Mouse (Mus musculus): ENCODE results near the gene Gata2. TPM values are rescaled to one million over a fixed set of nuclear protein-coding genes. Genes with fewer than 3 reads are reported as not detected.

Gata2 gene
- polyA plus RNA-seq, 1 experiment from 2014 or later: 14.6 TPM

DNA sequence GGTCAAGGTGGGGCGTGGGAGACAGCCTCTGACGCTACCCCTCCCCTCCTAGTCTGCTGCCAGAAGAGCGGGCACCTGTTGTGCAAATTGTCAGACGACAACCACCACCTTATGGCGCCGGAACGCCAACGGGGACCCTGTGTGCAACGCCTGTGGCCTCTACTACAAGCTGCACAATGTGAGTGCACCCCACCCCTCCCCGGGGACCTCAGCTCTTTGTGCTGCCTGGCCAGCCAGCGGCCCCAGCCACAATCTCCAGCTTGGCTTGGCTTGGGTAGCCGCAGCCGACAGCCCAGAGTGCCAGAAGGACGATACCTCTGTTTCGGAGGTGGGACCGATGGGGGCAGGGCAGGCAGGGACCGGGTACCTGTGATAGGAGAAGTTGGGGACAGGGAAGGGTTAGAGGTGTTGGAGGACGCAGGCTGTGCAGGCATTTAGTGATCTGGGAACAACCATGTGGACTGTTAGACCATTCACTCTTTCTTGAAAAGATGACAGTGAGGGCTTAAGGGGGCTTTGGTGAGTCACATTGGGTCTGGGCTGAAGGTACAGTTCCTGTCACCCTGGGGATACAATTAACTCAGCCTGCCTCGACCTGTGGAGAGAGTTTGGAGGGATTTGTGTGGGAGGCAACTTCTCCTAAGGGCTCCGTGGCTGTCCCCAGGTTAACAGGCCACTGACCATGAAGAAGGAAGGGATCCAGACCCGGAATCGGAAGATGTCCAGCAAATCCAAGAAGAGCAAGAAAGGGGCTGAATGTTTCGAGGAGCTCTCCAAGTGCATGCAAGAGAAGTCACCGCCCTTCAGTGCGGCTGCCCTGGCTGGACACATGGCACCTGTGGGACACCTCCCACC, 11.1 kb downstream of the Gata2 start:
- H3K9ac ChIP-seq: no peak overlapping the region
- H3K36me3 ChIP-seq (replicated peaks): no peaks in the 10 kb centered on the region
- H3K4me3 ChIP-seq (replicated peaks): no peak overlapping the region
- no peak overlapping the region for H3K4me2 ChIP-seq
- H3K27me3 ChIP-seq: peaks cover 99% of the 10 kb centered on the region
- WGBS: 3% methylated on average over 25 of the region's 25 CpGs
- peaks cover 10% of the 10 kb centered on the region; the same call in 1 of the 2 replicates for H3K4me1 ChIP-seq
- no peak overlapping the region for H3K27ac ChIP-seq
- no peaks in the 10 kb centered on the region for H3K9me3 ChIP-seq
- no peak for ATAC-seq (ENCODE audit: low FRiP score)

DNA sequence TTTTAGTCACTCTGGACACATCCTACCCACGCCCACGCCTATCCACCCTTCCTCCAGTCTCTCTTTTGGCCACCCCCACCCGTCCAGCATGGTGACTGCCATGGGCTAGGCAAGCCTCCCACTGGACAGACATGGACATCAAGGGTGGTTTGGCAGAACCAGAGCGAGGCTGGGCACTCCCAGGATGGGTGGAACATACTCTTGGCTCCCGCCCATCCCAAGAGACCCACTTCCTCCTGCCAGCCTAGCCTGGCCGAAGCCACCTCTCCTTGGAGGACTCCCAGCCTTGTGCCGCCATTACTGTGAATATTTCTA, 11.7 kb downstream of the Gata2 start:
- Histone ChIP-seq H3K9ac (no peak overlapping the region), H3K4me1 (peaks cover 10% of the 10 kb centered on the region; the same call in 1 of the 2 replicates), H3K27me3 (peaks cover 99% of the 10 kb centered on the region), H3K9me3 (no peaks in the 10 kb centered on the region), H3K4me2 (no peak overlapping the region), H3K36me3 (replicated peaks) (no peaks in the 10 kb centered on the region), H3K27ac (no peak overlapping the region), H3K4me3 (replicated peaks) (no peak overlapping the region)
- 13% methylated on average over 7 of the region's 7 CpGs for WGBS
- no peak for ATAC-seq (ENCODE audit: low FRiP score)

DNA sequence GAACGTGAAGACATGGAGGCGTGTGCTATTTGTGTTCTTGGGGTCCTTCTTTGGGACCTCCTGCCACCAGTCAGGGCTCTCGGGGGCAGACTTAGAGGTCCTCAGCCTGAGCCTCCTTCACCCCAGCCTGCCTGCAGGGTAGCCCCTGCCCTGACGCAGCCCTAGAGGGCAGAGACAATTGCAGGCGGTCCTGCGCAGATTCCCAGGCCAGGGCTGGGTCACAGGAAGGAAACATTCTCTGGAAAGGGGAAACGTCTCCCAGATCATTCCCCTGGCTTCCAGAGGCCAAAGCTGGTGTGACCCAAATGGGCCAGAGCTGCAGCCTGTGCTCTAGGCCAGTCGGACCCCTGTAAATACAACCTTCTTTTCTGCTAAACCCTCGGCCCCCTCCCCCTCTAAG, 12.2 kb downstream of the Gata2 start:
- ATAC-seq (ENCODE audit: low FRiP score): no peak
- no peaks in the 10 kb centered on the region for H3K9me3 ChIP-seq
- 9% methylated on average over 9 of the region's 9 CpGs for WGBS
- peaks cover 93% of the 10 kb centered on the region for H3K27me3 ChIP-seq
- H3K9ac ChIP-seq: no peak overlapping the region
- H3K4me1 ChIP-seq: peaks cover 9% of the 10 kb centered on the region; the same call in 1 of the 2 replicates
- no peaks in the 10 kb centered on the region for H3K36me3 ChIP-seq (replicated peaks)
- no peak overlapping the region for H3K4me3 ChIP-seq (replicated peaks)
- H3K4me2 ChIP-seq: no peak overlapping the region
- H3K27ac ChIP-seq: no peak overlapping the region

DNA sequence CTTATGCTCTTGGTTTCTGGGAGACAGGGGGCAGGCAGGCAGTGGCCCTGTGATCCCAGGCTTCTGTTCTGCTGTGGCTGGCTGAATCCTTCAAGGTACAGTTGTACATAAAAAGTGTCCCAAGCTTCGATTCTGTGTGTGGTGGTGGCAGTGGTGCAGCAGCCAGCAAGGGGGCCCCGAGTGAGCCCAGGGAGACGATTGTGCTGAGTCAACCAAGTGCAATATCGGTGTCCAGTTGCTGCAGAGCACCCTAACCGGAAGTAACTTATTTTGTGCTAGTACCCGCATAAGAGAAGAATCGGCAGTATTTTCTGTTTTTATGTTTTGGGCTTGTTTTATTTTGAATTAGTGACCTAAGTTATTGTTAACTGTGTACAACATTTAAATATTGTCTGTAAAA, 12.9 kb downstream of the Gata2 start:
- H3K4me1 ChIP-seq: peaks cover 7% of the 10 kb centered on the region; the same call in 1 of the 2 replicates
- 40% methylated on average over 7 of the region's 7 CpGs for WGBS
- H3K9me3 ChIP-seq: no peaks in the 10 kb centered on the region
- ATAC-seq (ENCODE audit: low FRiP score): no peak
- H3K9ac ChIP-seq: no peak overlapping the region
- no peak overlapping the region for H3K4me3 ChIP-seq (replicated peaks)
- H3K36me3 ChIP-seq (replicated peaks): no peaks in the 10 kb centered on the region
- no peak overlapping the region for H3K4me2 ChIP-seq
- no peak overlapping the region for H3K27ac ChIP-seq
- H3K27me3 ChIP-seq: peaks cover 86% of the 10 kb centered on the region

DNA sequence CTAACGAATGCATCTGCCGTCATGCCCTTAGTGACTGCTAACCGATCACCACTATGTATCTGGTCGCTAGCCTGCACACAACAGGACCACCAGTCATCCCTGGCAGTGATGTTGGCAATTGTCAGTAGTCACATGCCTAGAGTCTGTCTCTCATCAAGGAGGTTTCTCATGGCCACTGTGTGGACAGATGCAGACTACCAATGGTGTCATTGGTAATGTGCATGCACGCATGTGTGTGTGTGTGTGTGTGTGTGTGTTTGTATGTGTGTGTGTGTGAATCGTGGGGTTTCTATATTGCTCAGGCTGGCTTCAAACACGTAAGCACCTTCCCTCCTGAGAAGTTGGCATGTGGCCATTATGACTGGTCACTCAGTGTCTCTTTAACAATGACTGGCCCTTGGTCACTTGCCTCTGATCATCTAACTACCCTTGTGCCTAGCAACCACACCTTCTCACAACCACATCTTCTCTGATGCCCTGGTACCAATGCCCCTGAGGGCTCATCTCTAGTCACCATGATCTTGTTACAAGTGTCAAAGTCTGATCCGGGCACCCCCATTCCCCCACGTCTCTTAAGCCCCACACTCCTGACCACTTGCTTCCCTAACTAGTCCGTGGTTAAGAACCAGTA, 13.8 kb downstream of the Gata2 start:
- Histone ChIP-seq H3K4me2 (no peak overlapping the region), H3K27me3 (peaks cover 77% of the 10 kb centered on the region), H3K4me1 (peaks cover 7% of the 10 kb centered on the region; the same call in 1 of the 2 replicates), H3K9ac (no peak overlapping the region), H3K27ac (no peak overlapping the region), H3K4me3 (replicated peaks) (no peak overlapping the region), H3K36me3 (replicated peaks) (no peaks in the 10 kb centered on the region), H3K9me3 (no peaks in the 10 kb centered on the region)
- no peak for ATAC-seq (ENCODE audit: low FRiP score)
- WGBS: 88% methylated on average over 10 of the region's 10 CpGs

DNA sequence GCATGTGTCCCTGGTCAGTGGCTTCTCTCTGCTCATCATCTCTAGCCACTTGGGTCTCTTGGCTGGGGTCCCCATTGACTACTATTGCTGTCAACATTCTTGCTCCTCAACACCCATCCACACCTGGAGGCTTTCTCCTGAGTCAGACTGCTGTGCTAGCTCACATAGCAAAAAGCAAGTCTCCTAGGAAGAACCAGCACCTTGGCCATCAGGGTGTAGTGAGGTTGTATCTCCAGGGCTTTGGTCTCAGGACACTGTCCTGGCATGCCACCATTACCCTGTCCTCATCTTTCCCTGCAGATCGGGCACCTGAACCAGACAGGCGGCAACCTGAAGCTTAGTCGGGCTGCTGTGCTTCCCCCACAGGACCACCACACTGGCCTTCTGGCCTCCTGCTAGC, 14.6 kb downstream of the Gata2 start:
- H3K9ac ChIP-seq: no peak overlapping the region
- no peaks in the 10 kb centered on the region for H3K9me3 ChIP-seq
- no peak for ATAC-seq (ENCODE audit: low FRiP score)
- no peak overlapping the region for H3K27ac ChIP-seq
- H3K4me3 ChIP-seq (replicated peaks): no peak overlapping the region
- H3K4me1 ChIP-seq: peaks cover 7% of the 10 kb centered on the region; the same call in 1 of the 2 replicates
- H3K27me3 ChIP-seq: peaks cover 69% of the 10 kb centered on the region
- H3K4me2 ChIP-seq: no peak overlapping the region
- 91% methylated on average over 3 of the region's 3 CpGs for WGBS
- H3K36me3 ChIP-seq (replicated peaks): no peaks in the 10 kb centered on the region

DNA sequence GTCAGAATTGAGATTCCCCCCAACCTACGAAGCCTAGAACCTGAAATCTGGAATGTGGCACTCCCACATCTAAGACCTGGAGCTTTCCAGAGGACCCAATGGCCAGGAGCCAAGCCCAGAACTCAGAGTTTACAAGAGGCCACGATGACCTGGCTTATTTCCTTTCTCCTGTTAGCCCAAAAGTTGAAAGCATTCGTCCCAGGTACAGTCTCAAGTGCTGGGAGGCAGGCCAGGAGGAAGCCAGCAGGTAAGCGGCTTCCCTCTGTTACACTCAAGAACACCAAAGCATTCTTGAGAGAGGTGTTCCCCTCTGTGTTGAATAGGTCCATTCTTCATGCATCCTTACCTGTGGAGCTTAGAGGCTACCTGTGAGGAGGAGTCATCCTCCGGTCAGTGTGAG, 15.8 kb downstream of the Gata2 start:
- WGBS: 79% methylated on average over 5 of the region's 5 CpGs
- Histone ChIP-seq H3K4me3 (replicated peaks) (no peak overlapping the region), H3K9ac (no peak overlapping the region), H3K4me1 (peaks cover 6% of the 10 kb centered on the region; the same call in 1 of the 2 replicates), H3K27ac (no peak overlapping the region), H3K27me3 (peaks cover 57% of the 10 kb centered on the region), H3K36me3 (replicated peaks) (no peaks in the 10 kb centered on the region), H3K4me2 (no peak overlapping the region), H3K9me3 (no peaks in the 10 kb centered on the region)
- ATAC-seq (ENCODE audit: low FRiP score): no peak

DNA sequence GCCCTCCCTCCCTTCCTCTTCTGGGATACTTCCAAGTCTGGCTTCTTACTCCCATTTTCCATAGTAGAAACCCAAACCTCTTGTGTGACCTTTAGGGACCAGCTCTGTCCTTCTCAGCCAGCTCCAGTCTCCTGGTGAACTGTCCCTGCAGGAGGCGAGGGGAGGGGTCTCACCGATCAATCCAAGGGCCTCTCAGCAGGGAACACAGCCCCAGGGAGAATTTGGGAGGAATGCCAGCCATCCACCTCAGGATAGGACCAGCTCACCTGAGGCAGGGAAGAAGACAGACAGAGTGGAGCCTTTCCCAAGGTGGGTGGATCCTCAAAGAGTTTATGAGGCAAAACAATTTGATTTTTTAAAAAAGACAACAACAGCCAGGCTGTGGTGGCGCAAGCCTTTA, 16.5 kb downstream of the Gata2 start:
- no peak overlapping the region for H3K9ac ChIP-seq
- ATAC-seq (ENCODE audit: low FRiP score): no peak
- H3K27ac ChIP-seq: no peak overlapping the region
- no peaks in the 10 kb centered on the region for H3K9me3 ChIP-seq
- H3K4me3 ChIP-seq (replicated peaks): no peak overlapping the region
- H3K36me3 ChIP-seq (replicated peaks): no peaks in the 10 kb centered on the region
- no peak overlapping the region for H3K4me2 ChIP-seq
- peaks cover 53% of the 10 kb centered on the region for H3K27me3 ChIP-seq
- 52% methylated on average over 3 of the region's 3 CpGs for WGBS
- H3K4me1 ChIP-seq: 0 out of 2 replicates have a peak, but pooled peaks cover 3% of the 10 kb centered on the region

DNA sequence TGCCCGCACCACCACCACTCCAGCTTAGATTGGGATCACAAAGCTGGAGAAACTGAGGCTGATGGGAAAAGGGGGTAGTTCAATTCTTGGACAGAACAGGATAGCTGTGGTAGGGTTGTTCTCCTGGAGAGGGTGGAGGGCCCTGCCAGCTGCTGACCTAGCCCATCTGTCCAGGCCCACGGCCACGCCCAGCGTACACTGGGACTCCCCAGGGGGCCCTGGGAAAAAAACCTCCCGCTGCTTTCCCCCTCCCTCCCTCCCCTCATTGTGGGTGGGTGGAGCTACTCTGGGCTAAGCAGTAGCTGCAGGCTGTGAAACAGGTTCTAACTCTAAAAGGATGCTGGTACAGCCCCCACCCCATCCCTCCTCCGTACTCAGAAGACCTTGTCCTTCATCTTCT, 22.1 kb downstream of the Gata2 start:
- Histone ChIP-seq H3K4me3 (replicated peaks) (no peak overlapping the region), H3K9ac (no peak overlapping the region), H3K36me3 (replicated peaks) (no peaks in the 10 kb centered on the region), H3K4me2 (no peak overlapping the region), H3K4me1 (peaks cover 2% of the 10 kb centered on the region; the same call in 1 of the 2 replicates), H3K27ac (no peak overlapping the region), H3K27me3 (peaks cover 21% of the 10 kb centered on the region), H3K9me3 (no peaks in the 10 kb centered on the region)
- 40% methylated on average over 6 of the region's 6 CpGs for WGBS
- ATAC-seq (ENCODE audit: low FRiP score): no peak

DNA sequence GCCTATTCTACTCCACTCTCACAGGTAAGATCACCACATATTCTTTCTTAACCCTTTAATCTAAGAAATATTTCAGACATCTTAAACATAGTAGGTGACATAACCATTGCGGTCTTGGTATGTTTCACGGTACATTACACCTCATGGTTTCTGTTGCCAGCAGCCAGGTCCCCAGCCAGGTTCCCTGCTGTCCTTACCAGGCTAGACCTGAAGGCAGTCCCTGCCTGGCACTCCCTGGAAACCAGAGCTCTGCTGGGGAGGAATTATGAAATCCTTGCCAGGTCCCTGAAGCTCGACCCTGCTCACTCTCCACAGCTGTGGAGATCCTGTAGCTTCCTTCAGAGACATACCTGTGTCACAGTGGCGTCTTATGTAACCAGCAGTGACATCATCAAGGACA, 22.5 kb downstream of the Gata2 start:
- no peak overlapping the region for H3K4me3 ChIP-seq (replicated peaks)
- no peaks in the 10 kb centered on the region for H3K36me3 ChIP-seq (replicated peaks)
- ATAC-seq (ENCODE audit: low FRiP score): no peak
- no peaks in the 10 kb centered on the region for H3K9me3 ChIP-seq
- WGBS: 85% methylated on average over 4 of the region's 4 CpGs
- H3K4me1 ChIP-seq: peaks cover 2% of the 10 kb centered on the region; the same call in 1 of the 2 replicates
- no peak overlapping the region for H3K27ac ChIP-seq
- peaks cover 25% of the 10 kb centered on the region for H3K27me3 ChIP-seq
- no peak overlapping the region for H3K9ac ChIP-seq
- no peak overlapping the region for H3K4me2 ChIP-seq

DNA sequence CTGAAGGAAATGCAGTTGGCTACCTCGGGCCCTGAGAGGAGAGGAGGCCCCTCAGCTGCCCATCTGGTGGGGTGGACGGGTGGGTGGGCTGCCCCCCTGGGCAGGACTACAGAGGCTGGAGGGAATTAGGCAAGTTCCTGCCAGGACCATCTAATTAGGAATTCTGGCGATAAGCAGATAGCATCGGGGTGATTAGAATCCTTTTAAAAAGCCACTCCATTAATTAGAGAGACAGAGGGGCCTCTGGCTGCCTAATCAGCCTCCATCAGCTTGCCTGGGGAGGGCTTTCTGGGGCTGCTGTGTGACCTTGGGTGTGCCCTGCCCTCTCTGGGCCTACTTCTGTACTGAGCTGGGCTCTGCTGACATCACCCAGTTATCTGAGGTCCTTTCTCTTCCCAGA, 25.4 kb downstream of the Gata2 start:
- Histone ChIP-seq H3K36me3 (replicated peaks) (no peaks in the 10 kb centered on the region), H3K4me3 (replicated peaks) (no peak overlapping the region), H3K27ac (no peak overlapping the region), H3K9me3 (no peaks in the 10 kb centered on the region), H3K27me3 (peaks cover 27% of the 10 kb centered on the region), H3K4me1 (peaks cover 2% of the 10 kb centered on the region; the same call in 1 of the 2 replicates), H3K4me2 (no peak overlapping the region), H3K9ac (no peak overlapping the region)
- WGBS: 5% methylated on average over 4 of the region's 4 CpGs
- ATAC-seq (ENCODE audit: low FRiP score): no peak

DNA sequence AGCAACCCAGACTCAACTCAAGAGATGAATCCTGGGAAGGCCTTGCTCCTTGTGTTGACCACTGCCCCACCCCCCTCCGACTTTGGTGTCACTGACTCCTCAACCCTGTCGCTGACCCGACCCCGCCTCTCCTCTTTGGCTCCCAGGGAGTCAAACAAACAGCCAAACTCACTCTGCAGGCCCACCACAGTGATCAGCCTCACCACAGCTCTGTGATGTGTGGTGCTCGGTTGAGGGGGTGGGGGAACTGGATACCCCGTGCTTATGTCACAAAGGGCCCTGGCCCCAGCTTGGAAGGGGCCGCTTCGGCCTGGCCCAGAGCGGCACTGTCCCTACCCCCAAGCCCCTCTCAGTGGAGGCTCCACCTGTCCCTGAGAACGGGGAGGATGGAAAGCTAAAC, 28.3 kb downstream of the Gata2 start, which contains the start of gene Dnajb8:
TSS of gene Dnajb8 (plus strand) at position 301 of the 400 bp plus-strand sequence.
- no peak within 1 kb of the TSS for H3K27ac ChIP-seq
- H3K9ac ChIP-seq: no peak within 1 kb of the TSS
- H3K4me2 ChIP-seq: no peak within 1 kb of the TSS
- H3K4me1 ChIP-seq: peaks cover 8% of the 10 kb centered on the region; the same call in 1 of the 2 replicates
- no peak within 1 kb of the TSS for H3K4me3 ChIP-seq (replicated peaks)
- no peaks in the 10 kb centered on the region for H3K9me3 ChIP-seq
- 58% methylated on average over 10 of the region's 10 CpGs for WGBS
- no peaks in the 10 kb centered on the region for H3K36me3 ChIP-seq (replicated peaks)
- H3K27me3 ChIP-seq: peaks cover 21% of the 10 kb centered on the region
- ATAC-seq (ENCODE audit: low FRiP score): no peak
